Mouse (Mus musculus) neural tube, embryonic 14.5 days (tissue): Measurements from ENCODE around the gene Enpp1. TPM values are rescaled to one million over a fixed set of nuclear protein-coding genes. Genes with fewer than 3 reads are reported as not detected.

Experiments
- ATAC-seq: fragments of 200-750 bp; cut with Nextera tagmentation; 2 replicates; pipeline ENCODE4 v1.8.0; 2017; ENCODE audit warnings: low read depth, mild to moderate bottlenecking, moderate TSS enrichment, moderate library complexity
- H3K27ac ChIP-seq: fragments of 300-500 bp; sonication (generic); 2 replicates; pipeline ENCODE4 v1.5.1; 2014; ENCODE audit warnings: low read depth, mild to moderate bottlenecking, control low read depth, low read length, moderate library complexity, mixed read lengths
- H3K27me3 ChIP-seq: fragments of 300-500 bp; sonication (generic); 2 replicates; pipeline ENCODE4 v1.6.1; 2014; ENCODE audit warnings: low read length; ENCODE audit not compliant: control insufficient read depth, insufficient read depth
- H3K36me3 ChIP-seq: fragments of 300-500 bp; sonication (generic); 2 replicates; pipeline ENCODE4 v1.6.1; 2014; ENCODE audit warnings: low read length, mixed read lengths; ENCODE audit not compliant: control insufficient read depth, insufficient read depth
- H3K4me1 ChIP-seq: fragments of 300-500 bp; sonication (generic); 2 replicates; pipeline ENCODE4 v1.6.1; 2014; ENCODE audit warnings: low read length; ENCODE audit not compliant: control insufficient read depth, insufficient read depth
- H3K4me2 ChIP-seq: fragments of 300-500 bp; sonication (generic); 2 replicates; pipeline ENCODE4 v1.6.1; 2014; ENCODE audit warnings: mild to moderate bottlenecking, low read depth, low read length, control low read depth
- H3K4me3 ChIP-seq: fragments of 300-500 bp; sonication (generic); 2 replicates; pipeline ENCODE4 v1.5.1; 2014; ENCODE audit warnings: low read depth, low read length, control low read depth, mixed read lengths
- H3K9ac ChIP-seq: fragments of 300-500 bp; sonication (generic); replicated peaks from 2 replicates; pipeline ENCODE4 v1.6.1; 2014; ENCODE audit warnings: low read depth, mild to moderate bottlenecking, control low read depth, low read length, mixed read lengths
- H3K9me3 ChIP-seq: fragments of 300-500 bp; sonication (generic); 2 replicates; pipeline ENCODE4 v1.6.1; 2016; ENCODE audit warnings: low read length; ENCODE audit not compliant: control insufficient read depth
- WGBS: fragments of 180-500 bp; shearing (Covaris S2); extraction: QIAGEN DNeasy Blood & Tissue Kit; methylation state at CpG from one replicate; pipeline ENCODE4 v1.1.7; 2014; 5-methylcytosine and 5-hydroxymethylcytosine counted together
- polyA plus RNA-seq: library from polyadenylated mRNA; unstranded; fragments of >200 nt; fragmentation: Nextera tagmentation; extraction: Ambion mirVana; gene quantifications from 2 replicates; pipeline ENCODE4 v1.2.1, GENCODE M21; 2014

Enpp1 gene
- polyA plus RNA-seq, 1 experiment from 2014 or later = 0.52 TPM

DNA sequence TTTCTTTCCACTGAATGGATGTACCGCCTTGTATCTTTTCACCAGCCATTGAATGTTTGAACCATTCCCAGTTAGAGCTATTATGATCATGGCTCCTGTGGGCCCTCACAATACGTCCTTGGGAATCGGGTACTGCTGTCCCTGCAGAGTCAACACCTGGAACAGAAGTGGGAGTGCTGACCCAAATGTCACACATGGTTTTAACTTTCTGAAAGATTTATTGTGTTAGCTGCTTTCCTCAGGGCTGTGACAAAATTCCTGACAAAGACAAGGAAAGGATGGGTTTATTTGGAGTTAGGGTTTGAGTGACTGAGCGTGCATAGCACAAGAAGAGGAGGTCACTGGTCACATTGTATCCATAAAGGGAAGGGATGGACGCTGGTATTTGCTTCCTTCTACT is 4.3 kb upstream of the Enpp1 start:
- H3K36me3 ChIP-seq = no peaks in the 10 kb centered on the region
- H3K4me1 ChIP-seq = no peaks in the 10 kb centered on the region
- no peak overlapping the region for H3K4me3 ChIP-seq
- no peak overlapping the region for H3K9ac ChIP-seq
- ATAC-seq = no peak
- no peak overlapping the region for H3K4me2 ChIP-seq
- no peak overlapping the region for H3K27ac ChIP-seq
- H3K9me3 ChIP-seq = no peaks in the 10 kb centered on the region
- H3K27me3 ChIP-seq = no peaks in the 10 kb centered on the region
- WGBS = 78% methylated on average over 5 of the region's 5 CpGs

DNA sequence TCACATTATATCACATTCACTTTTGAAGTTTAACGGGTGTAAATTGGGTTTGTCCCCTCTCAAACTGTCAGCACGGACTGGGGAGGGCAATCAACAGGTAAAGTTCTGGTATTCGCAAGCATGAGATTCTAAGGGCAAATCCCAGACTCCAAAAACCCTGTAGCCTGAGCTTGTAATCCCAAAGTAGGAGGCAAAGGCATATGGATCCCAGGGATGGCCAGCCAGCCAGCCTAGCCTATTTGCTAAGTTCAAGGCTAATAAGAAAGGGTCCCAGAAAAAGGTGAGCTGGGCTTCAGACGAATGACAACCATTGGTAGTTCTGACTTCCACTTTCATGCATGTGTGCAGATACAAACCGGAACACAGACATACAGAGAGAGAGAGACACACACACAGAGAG is 942 bp upstream of the Enpp1 start:
- Histone ChIP-seq H3K27me3 (0 out of 2 replicates have a peak, but pooled peaks cover 3% of the 10 kb centered on the region), H3K4me3 (no peak overlapping the region), H3K4me1 (peaks cover 4% of the 10 kb centered on the region), H3K27ac (no peak overlapping the region), H3K9me3 (no peaks in the 10 kb centered on the region), H3K4me2 (no peak overlapping the region), H3K9ac (no peak overlapping the region), H3K36me3 (no peaks in the 10 kb centered on the region)
- no peak for ATAC-seq
- WGBS = 81% methylated on average over 5 of the region's 5 CpGs

DNA sequence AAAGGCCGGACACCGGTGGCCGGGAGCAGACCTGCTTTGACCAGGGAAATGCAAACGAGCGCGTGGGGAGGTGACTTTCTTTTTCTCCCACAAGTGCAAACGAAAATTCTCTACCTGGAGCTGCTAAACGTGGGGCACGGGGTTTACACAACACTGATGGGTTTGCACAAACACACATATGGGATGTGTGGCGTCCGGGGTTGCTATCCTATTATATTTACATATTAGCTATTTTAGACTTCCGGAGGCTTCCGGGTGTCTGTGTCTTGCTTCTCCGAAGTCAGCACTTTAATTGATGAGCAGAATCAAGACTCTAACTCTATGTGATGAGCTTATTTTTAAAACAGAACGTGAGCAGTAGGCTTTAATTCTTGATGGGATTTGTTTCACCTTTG is 405 bp upstream of the Enpp1 start:
- Histone ChIP-seq H3K27me3 (0 out of 2 replicates have a peak, but pooled peaks cover 3% of the 10 kb centered on the region), H3K27ac (no peak overlapping the region), H3K9me3 (no peaks in the 10 kb centered on the region), H3K36me3 (no peaks in the 10 kb centered on the region), H3K9ac (no peak overlapping the region), H3K4me1 (peaks cover 4% of the 10 kb centered on the region), H3K4me3 (peak overlapping the region; percentile 45), H3K4me2 (peak overlapping the region; percentile 54)
- no peak for ATAC-seq
- WGBS = 20% methylated on average over 15 of the region's 15 CpGs

DNA sequence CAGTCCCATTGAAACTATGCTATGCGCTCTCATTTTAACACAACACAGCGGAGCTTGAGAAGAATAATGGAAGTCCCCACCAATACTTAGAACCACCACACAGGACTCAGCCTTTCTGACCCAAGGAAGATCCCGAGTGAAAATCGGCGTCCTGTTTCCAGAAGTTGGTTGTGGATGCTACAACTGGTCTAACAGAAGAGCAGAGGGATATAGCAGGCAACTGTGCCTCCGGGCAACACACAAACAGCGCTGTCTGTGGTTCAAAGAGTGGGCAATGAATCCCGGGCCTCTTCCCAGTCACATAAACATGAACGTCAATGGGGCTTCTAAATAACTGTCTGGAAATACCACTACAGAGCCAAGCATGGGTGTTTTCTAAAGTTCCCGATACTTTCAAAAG is 888 bp downstream of the Enpp1 start:
- no peaks in the 10 kb centered on the region for H3K9me3 ChIP-seq
- WGBS = 14% methylated on average over 10 of the region's 10 CpGs

DNA sequence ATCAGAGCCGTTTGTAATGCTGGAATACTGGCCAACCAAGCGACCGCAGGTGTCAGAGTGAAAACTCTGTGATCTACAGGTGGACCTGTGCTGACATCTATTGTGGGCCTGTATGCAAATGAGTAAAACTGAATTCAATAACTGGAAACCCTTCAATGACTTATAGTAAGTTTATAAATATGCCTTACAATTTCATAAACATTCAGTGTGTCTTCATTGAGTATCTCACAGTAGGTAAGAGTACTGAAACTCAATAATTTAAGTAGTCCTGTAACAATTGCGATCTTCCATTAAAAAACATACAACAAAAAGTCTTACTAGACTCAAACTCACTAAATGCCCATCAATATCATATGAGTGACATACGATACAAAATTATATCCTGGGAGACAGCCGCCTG is 1.6 kb downstream of the Enpp1 start:
- WGBS = 93% methylated on average over 6 of the region's 6 CpGs
- H3K36me3 ChIP-seq = no peaks in the 10 kb centered on the region
- H3K9me3 ChIP-seq = no peaks in the 10 kb centered on the region
- H3K27ac ChIP-seq = no peak overlapping the region
- no peak overlapping the region for H3K9ac ChIP-seq
- no peak for ATAC-seq
- H3K4me3 ChIP-seq = no peak overlapping the region
- H3K4me1 ChIP-seq = peaks cover 4% of the 10 kb centered on the region
- H3K4me2 ChIP-seq = no peak overlapping the region
- 0 out of 2 replicates have a peak, but pooled peaks cover 3% of the 10 kb centered on the region for H3K27me3 ChIP-seq

More for the DNA sequence above, 888 bp downstream of the Enpp1 start:
- H3K27me3 ChIP-seq = 0 out of 2 replicates have a peak, but pooled peaks cover 3% of the 10 kb centered on the region
- peaks cover 4% of the 10 kb centered on the region for H3K4me1 ChIP-seq
- H3K36me3 ChIP-seq = no peaks in the 10 kb centered on the region
- H3K4me2 ChIP-seq = peak overlapping the region; percentile 54
- H3K27ac ChIP-seq = no peak overlapping the region
- no peak overlapping the region for H3K9ac ChIP-seq
- ATAC-seq = 0 out of 2 replicates have a peak, but pooled peaks have one; percentile 13
- H3K4me3 ChIP-seq = peak overlapping the region; percentile 45

DNA sequence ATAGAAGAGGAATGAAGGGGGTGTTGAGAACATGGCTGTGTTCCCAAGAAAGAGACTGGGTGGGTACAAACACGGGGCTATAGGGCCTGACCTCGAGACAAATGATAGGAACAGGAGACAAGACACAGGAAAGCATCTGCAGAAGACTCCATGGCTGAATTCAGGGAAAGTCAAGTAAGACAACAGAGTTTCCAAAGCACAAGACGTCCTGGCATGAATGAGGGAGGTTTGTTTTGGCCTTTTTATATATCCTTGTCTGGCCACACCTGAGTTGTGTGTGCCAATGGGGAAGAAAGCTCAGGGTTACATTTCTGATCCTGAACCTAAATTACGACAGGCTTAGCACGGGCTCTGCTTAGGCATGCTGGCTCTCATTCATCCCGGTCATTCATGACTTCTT is 4.2 kb downstream of the Enpp1 start:
- 0 out of 2 replicates have a peak, but pooled peaks cover 3% of the 10 kb centered on the region for H3K27me3 ChIP-seq
- WGBS = 87% methylated on average over 6 of the region's 6 CpGs
- no peaks in the 10 kb centered on the region for H3K36me3 ChIP-seq
- no peak overlapping the region for H3K27ac ChIP-seq
- no peaks in the 10 kb centered on the region for H3K9me3 ChIP-seq
- no peak overlapping the region for H3K4me3 ChIP-seq
- ATAC-seq = no peak
- no peak overlapping the region for H3K4me2 ChIP-seq
- no peak overlapping the region for H3K9ac ChIP-seq
- H3K4me1 ChIP-seq = peaks cover 4% of the 10 kb centered on the region

DNA sequence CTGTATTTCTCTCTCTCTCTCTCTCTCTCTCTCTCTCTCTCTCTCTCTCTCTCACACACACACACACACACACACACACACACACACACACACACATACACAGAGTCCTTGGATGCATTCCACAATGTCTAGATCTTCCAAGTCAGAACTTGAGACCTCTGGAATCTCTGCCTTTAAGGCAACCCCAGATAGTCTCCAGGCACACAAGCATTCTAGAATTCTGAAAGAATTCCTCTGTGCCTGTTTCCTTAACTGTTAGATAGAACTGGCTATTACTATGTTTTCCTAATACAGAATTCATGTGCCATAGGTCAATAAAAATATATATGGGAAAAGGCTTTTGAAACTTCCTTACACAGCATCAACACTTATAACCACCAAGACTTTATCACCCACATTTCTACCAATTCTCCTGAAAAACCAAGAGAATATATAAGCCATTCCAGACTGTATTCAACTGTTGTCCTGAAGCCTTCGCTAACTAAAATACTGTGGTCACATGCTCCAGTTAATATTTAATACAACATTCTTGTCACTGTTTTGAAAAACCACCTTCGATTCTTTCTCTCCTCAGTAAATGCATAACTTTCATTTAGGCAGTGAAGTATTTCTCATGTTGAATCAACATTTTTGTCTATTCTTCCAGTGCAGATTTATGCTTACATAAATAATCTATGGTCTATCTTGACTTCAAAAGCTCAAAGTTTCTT is 5.4 kb downstream of the Enpp1 start:
- Histone ChIP-seq H3K36me3 (no peaks in the 10 kb centered on the region), H3K4me2 (no peak overlapping the region), H3K9me3 (no peaks in the 10 kb centered on the region), H3K27ac (no peak overlapping the region), H3K27me3 (0 out of 2 replicates have a peak, but pooled peaks cover 3% of the 10 kb centered on the region), H3K4me1 (peaks cover 4% of the 10 kb centered on the region), H3K4me3 (no peak overlapping the region), H3K9ac (no peak overlapping the region)
- 92% methylated on average over 2 of the region's 2 CpGs for WGBS
- ATAC-seq = no peak

DNA sequence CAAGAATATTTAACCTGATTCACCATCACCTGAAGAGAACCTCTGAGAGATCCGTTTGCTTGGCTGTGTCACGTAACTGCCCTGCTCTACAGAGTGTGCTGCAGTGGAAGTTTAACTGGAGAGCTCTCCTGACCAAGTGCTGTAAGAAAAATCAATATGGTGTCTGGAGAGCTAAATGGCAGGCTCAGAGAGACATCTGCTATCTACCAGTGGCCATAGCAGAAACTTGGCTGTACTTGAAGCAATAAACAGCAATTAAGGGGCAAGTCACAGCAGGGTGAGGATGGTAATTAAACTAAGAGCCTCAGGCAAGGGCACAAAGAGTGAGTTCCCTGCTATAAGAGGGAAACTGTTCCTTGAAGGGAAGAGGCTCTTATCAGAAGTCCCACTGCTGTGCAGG is 9.3 kb downstream of the Enpp1 start:
- 52% methylated on average over 2 of the region's 2 CpGs for WGBS
- no peaks in the 10 kb centered on the region for H3K4me1 ChIP-seq
- H3K9ac ChIP-seq = no peak overlapping the region
- ATAC-seq = peak; percentile 29; the same call in 1 of the 2 replicates
- H3K36me3 ChIP-seq = no peaks in the 10 kb centered on the region
- no peaks in the 10 kb centered on the region for H3K9me3 ChIP-seq
- H3K4me2 ChIP-seq = no peak overlapping the region
- no peaks in the 10 kb centered on the region for H3K27me3 ChIP-seq
- no peak overlapping the region for H3K4me3 ChIP-seq
- H3K27ac ChIP-seq = no peak overlapping the region

DNA sequence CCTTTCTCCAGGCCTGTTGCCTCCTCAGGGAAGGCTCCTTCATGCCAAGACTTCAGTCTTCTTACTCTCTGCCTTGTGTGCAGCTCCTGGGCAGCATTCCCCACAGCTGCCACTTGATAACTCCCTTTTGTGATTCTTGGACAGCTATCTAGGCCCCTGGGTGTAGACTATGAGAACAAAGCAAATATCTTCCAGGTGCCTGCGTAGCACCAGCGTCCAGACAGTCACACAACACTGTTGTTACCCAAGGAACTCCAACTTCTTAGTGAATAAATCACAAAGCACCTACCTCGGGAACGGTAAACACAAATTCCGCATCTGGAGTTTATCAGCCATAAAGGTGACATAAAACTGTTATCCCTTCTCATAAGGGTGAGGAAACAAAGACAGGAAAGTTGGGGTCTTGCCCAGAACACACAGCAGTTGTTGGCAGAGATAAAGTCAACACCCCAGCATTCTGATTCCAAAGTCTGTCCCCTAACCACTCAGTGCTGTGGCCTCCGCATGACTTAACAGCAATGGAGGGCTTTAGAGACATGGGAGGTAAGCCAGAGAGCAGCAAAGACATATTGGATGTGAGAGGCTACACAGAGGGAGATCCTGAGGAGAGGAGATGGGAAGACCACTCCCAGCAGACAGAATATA is 13.7 kb downstream of the Enpp1 start:
- no peak overlapping the region for H3K27ac ChIP-seq
- no peak overlapping the region for H3K9ac ChIP-seq
- no peaks in the 10 kb centered on the region for H3K27me3 ChIP-seq
- H3K9me3 ChIP-seq = no peaks in the 10 kb centered on the region
- H3K4me2 ChIP-seq = no peak overlapping the region
- H3K36me3 ChIP-seq = no peaks in the 10 kb centered on the region
- 75% methylated on average over 6 of the region's 6 CpGs for WGBS
- H3K4me3 ChIP-seq = no peak overlapping the region
- no peak for ATAC-seq
- H3K4me1 ChIP-seq = no peaks in the 10 kb centered on the region
